Mouse (Mus musculus) megakaryocyte, adult 5-6 weeks (primary cell): Measurements from ENCODE around the gene Erv3. TPM values are rescaled to one million over a fixed set of nuclear protein-coding genes. Genes with fewer than 3 reads are reported as not detected.
A peak's percentile ranks its signal among the peaks of the same experiment; 100 is the strongest.

Experiments
- ATAC-seq: 2 replicates; pipeline ENCODE4 v1.8.0; 2016; ENCODE audit warnings: mild to moderate bottlenecking, inconsistent platforms; ENCODE audit not compliant: poor library complexity, severe bottlenecking
- total RNA-seq, 2 experiments: library from RNA; stranded (forward) in 1 of 2; stranded (reverse) in 1 of 2; fragments of 153-499, 151-499 nt in 1 of 2; fragments of 221-1000, 200-1000 nt in 1 of 2; gene quantifications; 2 replicates each; pipeline versions ENCODE4 v1.2.3 to v1.2.4; 2015 to 2017

The Erv3 gene
- not detected in 2 replicates for total RNA-seq (2015)
- not detected in 2 replicates for total RNA-seq (2017)

- ATAC-seq, result no peak
Measured at GRCm38 (mm10) chr2:131859721-131860120, at the start of gene Erv3. Erv3 (minus strand) TSS chr2:131859747.

GRCm38 (mm10) chr2:131908906-131909305 is 49.4 kb upstream of the Erv3 start:
- no peak for ATAC-seq

DNA sequence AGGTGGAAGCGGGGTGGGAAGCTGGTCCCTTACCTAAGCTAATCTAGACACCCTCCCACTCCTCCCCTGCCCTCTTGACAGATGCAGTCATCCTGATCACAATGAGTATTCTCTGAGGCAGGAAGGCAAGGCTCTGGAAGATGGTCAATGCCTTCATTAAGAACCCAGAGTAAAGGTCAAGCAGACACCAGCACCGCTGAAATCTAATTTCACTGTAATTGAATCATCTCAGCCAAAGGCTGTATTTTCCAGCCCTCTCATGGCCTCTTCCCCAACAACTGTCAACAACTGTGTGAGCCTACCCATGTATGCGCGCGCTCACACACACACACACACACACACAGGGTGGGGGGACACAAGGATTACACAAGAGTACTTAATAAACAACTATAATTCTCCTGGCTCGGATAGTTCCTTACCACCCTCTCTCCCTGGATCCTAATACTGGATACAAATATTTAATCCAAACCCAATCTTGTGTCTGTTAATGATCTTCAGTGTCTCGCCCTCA is 48.9 kb upstream of the Erv3 start:
- ATAC-seq, result no peak

- ATAC-seq, result no peak
Measured at GRCm38 (mm10) chr2:131907311-131907710, 47.8 kb upstream of the Erv3 start.

DNA sequence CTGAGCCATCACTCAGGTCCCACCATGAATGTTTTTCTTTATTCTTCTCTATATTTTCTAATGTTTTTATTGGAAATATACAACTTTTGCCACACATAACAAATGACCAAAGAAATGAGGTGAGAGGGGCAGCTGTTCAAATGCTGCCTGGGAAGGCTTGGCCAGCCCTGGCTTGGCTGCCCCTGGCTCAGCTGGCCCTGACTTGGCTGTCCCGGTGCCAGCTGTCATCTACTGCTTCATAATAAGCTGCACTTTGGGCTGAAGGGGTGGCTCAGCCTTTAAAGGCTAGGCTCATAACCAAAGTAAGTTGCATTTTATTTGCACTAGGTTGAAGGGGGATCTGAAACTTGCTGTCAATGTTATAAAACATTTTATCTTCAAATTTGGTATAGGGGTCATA is 47.3 kb upstream of the Erv3 start:
- ATAC-seq, result no peak

- no peak for ATAC-seq
Measured at GRCm38 (mm10) chr2:131906266-131906665, 46.7 kb upstream of the Erv3 start.

DNA sequence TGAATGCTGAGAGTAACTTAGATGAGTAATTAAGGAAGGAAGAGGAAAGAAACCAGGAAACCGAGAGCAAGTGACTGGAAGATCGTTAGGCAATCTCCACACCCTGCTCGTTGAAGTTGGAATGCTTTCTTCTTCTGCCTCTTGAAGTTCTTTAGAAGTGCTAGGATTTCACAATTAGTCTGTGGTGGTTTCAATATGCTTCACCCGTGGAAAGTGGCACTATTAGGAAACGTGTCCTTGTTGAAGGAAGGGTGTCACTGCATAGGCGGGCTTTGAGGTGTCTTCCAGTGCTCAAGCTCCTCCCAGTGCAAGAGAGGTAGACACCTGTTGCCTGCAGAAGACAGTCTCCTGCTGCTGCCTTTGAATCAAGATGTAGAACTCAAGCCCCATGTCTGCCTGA is 46.2 kb upstream of the Erv3 start:
- peak; percentile 38 for ATAC-seq

- ATAC-seq, result no peak
Measured at GRCm38 (mm10) chr2:131905025-131905424, 45.5 kb upstream of the Erv3 start.

DNA sequence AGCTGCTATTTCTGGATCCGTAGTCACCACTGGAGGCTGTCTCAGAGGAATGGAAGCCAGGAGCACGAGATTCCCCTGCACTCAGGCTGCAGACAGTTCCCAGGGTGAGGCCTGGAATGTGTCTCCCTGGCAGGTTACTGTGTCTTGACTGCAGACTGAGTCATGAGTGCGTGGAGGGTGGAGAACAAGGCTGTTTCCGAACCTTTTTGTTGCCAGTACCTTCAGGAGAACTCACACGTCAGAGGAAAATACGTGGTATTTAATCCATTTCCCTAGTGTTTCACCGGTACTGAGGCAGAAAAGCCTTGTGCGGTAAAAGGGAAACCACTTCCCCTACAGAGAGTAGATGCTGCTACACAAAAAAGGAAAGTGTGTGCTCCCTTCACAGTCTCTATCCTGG is 43.3 kb upstream of the Erv3 start:
- ATAC-seq, result peak; percentile 30; the same call in 1 of the 2 replicates

DNA sequence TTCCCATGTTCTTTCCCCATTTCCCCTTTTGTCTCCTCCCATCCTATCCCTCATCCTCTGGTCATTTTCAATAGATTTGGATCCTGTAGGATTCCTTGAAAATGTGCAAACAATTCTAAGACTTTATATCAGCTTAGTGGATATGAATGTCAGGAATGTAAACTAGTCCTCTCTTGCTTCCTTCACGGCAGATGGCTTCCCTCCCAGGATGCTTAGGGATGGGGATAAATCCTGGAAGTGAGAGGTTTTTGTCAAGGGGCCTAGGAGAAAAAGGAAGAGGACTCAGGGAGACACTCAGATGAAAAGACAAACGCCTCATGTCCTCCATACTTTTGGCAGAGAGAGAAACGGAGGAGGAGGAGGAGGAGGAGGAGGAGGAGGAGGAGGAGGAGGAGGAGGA is 42.9 kb upstream of the Erv3 start:
- ATAC-seq, result no peak

DNA sequence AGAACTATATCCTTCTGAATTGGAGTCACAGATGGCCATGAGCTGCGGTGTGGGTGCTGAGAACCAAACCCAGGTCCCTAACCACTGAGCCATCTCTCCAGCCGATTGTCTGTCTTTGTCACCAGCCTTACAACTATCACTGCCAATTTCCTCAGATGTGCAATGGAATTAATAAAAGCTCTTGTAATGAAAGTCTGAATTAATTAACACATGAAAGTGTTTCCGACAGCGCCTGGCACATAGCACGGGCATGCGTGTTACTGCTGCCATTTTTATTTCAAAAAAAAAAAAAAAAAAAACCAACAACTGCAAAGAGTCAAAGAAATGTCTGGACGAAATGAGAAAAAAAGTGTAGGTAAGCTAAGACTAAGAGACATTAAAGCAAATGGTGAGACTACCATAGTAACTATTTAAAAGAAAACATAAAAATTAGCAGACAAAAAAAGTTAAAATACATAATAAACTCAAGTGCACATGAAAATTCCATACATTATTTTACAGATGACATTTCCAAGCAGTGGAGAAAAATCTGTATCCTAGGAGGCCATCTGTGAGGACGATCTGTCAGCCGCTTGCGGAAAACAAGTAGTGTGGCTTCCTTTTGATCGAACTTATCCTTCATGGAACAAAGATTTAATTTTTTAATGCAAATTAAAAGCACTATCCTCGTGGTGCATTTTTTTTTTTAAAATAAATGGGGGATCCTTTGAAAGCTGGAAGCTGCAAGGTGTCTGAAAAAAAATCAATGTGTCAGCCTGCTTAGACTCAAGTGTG is 38.0 kb upstream of the Erv3 start:
- ATAC-seq, result no peak

DNA sequence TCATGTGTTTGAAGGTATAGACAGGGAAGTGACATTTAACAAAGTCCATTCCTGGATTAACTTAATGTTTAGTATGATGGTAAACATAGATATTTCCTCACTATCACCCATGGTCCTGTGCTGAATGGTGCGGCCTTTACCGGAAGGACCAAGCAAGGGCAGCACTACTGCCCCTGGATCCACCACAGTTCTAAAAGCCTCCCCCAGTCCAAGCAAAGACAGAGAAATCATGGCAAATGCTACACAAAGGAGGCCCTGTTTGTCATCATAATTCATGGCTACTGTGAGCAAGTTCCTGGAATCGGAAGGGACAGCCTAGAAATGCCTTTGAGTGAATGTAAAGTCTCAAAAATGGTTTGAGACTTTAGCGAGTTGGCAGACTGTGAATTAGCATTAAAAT is 36.5 kb upstream of the Erv3 start:
- ATAC-seq, result no peak

DNA sequence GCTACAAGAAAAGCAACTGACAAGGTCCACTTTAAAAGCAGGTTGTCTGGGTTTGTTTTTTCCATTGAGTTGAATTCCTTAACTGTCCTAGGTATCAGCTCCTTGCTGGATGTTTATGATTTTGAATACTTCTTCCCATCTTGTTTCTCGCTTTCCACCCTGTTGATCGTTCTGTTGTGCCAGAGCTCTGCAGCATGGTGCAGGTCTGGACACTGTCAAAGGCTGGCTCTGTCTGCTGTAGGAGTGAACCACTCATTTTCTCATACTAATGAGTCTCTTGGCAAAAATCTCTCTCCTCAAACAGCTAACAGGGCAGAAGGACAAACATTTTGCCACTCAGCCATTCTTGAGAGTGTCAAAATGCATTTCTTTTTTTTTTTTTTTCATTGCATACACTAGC is 35.6 kb upstream of the Erv3 start:
- ATAC-seq, result no peak

DNA sequence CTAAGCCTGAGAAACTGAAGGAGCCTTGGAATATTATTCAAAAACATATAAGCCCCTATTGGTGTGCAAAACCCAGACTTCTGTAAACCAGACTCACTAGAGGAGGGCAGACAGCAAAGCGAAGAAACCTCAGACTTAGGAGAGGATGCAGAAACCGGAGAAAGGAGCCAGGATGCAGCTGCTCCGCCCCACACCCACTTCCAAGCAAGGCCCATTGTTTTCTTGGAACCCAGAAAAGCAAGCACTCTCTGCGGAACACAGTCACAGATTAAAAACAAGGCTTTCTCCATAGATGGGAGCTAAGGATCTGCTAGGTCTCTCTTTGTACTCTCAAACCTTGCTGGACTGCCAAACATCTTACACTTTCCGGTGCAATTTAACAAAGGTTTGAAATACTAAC is 33.0 kb upstream of the Erv3 start:
- ATAC-seq, result no peak

GRCm38 (mm10) chr2:131888233-131888632 is 28.7 kb upstream of the Erv3 start:
- ATAC-seq, result peak; percentile 77

GRCm38 (mm10) chr2:131886503-131887160 is 27.1 kb upstream of the Erv3 start:
- peak; percentile 55; the same call in 1 of the 2 replicates for ATAC-seq

DNA sequence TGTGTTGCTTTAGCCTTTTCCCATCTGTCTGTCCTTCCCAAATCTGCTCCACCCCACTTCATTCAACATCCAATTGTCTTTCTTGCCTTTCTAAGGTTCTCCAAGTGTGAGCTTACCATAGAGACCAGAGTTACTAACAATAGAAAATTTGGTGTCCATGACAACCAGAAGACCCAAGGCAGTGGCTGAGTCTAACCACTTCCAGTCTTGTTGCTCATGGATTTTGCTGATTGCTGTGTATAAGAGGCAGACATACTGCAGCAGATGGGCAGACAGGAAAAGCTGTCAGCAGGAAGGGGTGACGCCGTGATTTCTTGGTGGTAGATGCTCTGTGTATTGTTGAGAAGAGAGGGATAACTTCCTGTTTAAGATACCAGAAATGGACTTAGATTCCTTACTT is 23.6 kb upstream of the Erv3 start:
- no peak for ATAC-seq

GRCm38 (mm10) chr2:131881766-131882165 is 22.2 kb upstream of the Erv3 start:
- no peak for ATAC-seq

DNA sequence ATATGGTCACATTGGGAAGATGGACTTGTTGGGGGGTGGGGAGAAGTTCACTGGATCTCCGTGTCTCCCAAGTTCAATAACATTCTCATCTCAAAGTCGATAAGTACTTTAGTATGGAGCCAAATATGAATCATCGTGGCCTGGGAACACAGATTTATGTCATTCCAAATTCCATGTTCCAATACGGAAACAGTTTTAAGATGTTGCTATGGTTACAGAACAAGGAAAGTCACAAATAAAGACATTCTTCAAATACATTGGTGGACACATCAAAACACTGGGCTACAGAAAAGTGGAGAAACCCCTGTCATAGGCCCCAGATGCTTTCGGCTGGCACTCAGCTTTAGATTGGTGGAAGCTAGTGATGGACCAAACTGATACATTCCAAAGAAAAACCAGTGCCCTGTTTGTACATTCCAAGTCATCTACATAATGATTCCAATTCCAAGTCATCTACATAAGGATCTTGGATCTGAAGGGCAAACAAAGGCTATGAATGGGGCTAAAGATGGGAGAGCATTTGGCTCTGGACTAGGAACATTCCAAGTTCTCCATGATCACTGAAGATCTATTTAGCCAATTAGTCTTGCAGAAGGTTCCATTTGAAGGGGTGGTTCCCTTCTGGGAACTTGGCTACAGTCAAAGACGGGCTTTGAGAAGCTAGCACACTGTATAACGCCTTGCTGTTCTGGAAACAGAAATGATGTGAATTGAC is 17.2 kb upstream of the Erv3 start:
- no peak for ATAC-seq

DNA sequence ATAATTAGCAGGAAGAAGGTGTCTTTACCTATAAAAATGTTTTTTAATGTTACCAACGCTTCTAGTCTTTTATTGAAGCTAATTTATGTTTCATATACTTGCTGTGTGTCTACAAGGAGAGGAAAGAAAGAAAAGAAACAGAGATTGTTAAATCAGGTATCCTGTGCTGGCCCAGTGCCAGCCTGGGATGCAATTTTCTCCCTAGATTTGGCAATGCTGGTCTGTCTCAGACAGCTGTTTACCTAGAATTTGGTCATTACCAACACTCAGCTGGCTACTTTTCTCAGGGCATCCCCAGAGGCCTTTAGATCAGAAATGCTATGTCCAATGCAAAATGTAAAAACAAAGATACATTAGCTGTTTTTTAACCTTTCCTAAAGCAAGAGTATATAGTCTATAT is 13.8 kb upstream of the Erv3 start:
- ATAC-seq, result no peak

- ATAC-seq, result no peak
Measured at GRCm38 (mm10) chr2:131868983-131869382, 9.4 kb upstream of the Erv3 start.

- no peak for ATAC-seq
Measured at GRCm38 (mm10) chr2:131866676-131867075, 7.1 kb upstream of the Erv3 start.
